Mouse (Mus musculus): ENCODE measurements around the gene Mospd1.

The Mospd1 gene

DNA sequence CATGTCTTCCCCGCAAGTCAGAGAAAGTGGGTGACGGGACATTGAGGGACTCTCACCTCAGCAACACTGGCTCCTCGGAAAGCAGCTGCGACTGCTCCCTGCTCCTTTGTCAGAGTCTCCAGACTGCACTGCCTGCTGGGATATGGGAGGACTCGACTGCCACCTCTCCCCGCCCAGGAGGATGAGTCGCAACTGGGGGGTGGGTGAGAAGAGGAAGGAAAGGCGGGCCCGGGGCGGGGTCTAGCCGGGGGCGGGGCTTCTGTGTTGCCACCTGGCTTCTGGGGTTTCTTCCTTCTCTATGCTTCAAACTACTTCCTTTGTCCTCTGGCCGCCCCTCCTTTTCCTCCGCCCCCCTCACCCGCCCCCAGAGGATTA is at the start of gene Mospd1:
TSS of gene Mospd1 (minus strand) at position 137 of the 375 bp plus-strand sequence.
- DNase-seq (ENCODE audit: low spot score), result peak; percentile 83

- DNase-seq (ENCODE audit: low spot score), result no peak
These were observed 16.1 kb upstream of the Mospd1 start for GRCm38 (mm10) chrX:53386362-53386761.

GRCm38 (mm10) chrX:53383122-53383521 is 12.8 kb upstream of the Mospd1 start:
- no peak for DNase-seq (ENCODE audit: low spot score)

- DNase-seq (ENCODE audit: low spot score), result peak; percentile 48
These were observed 552 bp downstream of the Mospd1 start for GRCm38 (mm10) chrX:53369534-53370365.

DNA sequence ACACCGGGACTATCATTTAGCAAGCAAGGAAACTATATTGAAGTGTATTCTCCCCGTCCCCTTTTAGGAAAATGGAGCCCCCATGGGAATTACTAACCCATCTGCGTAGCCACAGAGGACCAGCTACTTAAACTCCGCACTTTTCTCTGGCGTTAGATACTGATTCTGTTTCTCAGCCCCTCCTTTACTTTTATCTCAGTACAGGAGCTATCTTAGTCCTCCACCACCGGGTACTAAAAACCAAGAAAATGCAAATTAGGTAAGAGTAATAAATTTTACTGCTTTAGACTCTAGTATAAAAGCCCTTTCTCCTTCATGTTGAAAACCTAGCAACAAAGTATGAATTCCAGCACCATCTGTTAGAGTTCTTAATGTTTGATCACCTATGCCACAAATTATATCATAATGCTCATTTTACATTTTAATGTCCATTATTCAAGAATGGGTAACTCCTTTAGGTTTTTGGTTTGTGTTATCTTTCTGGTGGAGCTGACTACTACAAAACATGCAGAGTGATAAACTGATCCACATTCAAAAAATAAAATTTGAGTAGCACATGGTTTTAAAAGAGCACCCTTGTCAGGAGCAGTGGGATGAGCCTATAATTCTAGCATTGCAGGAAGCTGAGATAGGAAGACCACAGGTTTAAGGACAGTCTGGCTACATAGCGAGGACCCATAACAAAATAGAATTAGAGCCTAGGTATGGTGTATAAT is 5.5 kb downstream of the Mospd1 start:
- DNase-seq (ENCODE audit: low spot score), result no peak

- DNase-seq (ENCODE audit: low spot score), result no peak
These were observed 21.9 kb downstream of the Mospd1 start for GRCm38 (mm10) chrX:53348374-53348773.

DNA sequence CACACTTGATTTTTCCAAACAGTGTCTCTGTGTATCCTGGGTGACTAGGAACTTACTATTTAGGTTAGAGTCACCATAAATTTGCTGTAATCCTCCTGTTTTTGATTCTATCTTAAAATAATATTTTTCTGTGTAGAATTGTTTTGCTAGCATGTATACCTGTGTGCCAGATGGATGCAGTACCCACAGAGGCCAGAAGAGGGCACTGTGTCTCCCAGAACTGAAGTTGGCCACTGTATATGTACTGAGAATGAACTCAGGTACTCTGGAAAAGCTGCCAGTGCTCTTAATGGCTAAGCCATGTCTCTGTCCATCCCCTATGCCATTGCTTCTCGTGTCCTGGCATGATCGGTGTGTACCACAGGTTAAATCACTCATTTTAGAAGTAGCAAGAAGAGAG is 28.8 kb downstream of the Mospd1 start:
- DNase-seq (ENCODE audit: low spot score), result peak; percentile 49

DNA sequence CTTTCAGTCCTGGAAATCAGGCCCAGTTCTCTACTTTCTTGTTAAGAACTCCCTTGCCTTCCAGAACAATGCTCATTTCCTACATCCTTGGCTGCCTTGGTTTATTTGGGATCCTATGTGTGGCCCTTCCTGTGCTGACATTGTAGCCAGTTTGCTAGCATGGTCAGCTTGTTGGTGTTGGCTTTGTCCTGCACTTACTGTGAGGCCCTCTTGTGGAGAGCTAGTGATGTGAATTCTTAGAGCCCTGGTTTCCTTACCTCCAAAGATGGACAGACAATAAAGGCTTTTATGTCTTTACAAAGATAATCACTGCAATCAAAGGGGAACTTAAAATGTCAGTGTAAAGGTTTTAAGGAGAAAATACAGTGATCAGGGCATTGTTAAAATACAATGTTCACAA is 32.9 kb downstream of the Mospd1 start:
- peak; percentile 22 for DNase-seq (ENCODE audit: low spot score)

DNA sequence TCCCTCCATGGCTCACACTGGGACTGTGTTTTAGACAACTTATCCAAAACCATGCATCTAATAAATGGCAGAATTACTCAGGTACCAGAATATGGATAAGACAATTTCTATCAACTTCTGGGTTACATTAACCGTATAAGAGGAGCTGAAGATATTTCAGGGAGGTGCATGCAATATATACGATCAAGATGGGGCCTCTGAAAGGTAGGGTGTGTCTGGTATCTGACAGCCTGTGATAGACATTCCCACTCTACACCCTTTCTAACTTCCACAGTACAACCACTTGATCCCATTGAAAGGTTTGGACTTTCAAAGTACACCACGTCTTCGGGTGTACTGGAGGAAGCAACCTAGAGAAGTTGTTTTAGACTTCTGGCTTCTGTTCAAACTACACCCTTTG is 39.9 kb downstream of the Mospd1 start:
- DNase-seq (ENCODE audit: low spot score), result no peak

- DNase-seq (ENCODE audit: low spot score), result no peak
These were observed 49.2 kb downstream of the Mospd1 start for GRCm38 (mm10) chrX:53321111-53321510.

DNA sequence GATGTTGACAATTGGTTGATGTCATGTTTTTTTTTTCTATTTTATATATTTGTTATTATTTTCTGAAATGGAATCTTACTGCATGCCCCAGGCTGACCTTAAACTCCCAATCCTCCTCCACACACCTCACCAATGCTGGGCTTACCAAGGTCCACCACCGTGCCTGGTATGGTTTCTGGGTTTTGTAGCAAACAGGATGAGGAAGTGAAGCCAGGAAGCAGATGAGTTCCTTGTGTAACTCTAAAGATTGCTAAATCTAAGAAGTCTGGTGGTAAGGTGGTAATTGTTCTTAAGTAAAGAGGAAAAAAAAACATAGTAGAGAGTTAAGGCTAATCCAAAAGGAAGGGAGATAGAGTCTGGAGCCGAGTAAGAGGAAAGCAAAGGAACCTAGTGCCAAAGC is 49.7 kb downstream of the Mospd1 start:
- no peak for DNase-seq (ENCODE audit: low spot score)

All from embryo, embryonic 10 days (tissue).